Mouse (Mus musculus): ENCODE results near the gene Gm42906. TPM values are rescaled to one million over a fixed set of nuclear protein-coding genes. Genes with fewer than 3 reads are reported as not detected.

Gene Gm42906
- polyA plus RNA-seq, 1 experiment: not detected

DNA sequence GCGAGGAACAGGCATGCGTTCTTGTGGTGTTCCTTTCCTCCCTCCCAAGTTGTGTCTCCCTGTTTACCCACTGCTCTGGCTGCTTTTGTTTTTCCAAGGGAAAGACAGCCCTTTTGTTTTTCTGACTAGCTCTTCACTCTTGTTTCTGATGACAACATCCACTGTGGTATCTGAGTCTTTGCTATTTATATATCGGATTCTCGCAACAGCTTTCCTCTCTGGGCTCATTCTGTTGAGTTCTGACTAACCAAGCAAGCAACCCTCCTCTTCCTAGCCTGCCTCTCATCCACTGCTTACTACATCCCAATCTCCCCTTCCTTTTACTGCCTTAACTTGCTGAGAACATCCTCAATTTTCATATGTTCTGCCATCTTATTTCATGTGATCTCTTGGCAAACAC is 353.7 kb downstream of the Gm42906 start:
- no peak for DNase-seq (ENCODE audit: low read depth)
- TF ChIP-seq CTCF (IDR thresholded peaks at IDR 0.05; ENCODE audit: borderline replicate concordance, extremely low read depth, insufficient read depth, insufficient read length) (no peak), POLR2A (IDR thresholded peaks at IDR 0.05; ENCODE audit: borderline replicate concordance, extremely low read depth, insufficient read depth, insufficient read length, poor library complexity, severe bottlenecking) (no peak)

DNA sequence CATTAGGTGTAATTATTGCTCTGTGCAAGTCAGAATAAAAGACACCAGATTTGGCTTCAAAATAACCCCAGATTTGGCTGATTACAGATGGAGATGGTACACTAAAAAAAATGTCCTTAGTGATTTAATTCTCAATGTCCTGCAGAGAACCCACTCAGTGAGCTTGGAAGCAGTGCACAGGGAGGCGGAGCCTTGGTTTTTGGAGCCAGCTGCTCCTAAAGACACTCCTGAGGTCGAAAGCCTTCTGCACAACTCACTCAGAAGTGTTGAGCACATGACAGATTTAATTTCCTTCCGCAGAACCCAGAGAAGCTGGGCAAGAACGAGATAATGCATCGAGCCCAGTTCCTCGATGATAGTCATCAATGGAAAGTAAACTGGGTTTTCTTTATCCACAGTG is 356.5 kb downstream of the Gm42906 start:
- no peak for DNase-seq (ENCODE audit: low read depth)
- no peak for TF ChIP-seq POLR2A (IDR thresholded peaks at IDR 0.05; ENCODE audit: borderline replicate concordance, extremely low read depth, insufficient read depth, insufficient read length, poor library complexity, severe bottlenecking)
- no peak for TF ChIP-seq CTCF (IDR thresholded peaks at IDR 0.05; ENCODE audit: borderline replicate concordance, extremely low read depth, insufficient read depth, insufficient read length)

DNA sequence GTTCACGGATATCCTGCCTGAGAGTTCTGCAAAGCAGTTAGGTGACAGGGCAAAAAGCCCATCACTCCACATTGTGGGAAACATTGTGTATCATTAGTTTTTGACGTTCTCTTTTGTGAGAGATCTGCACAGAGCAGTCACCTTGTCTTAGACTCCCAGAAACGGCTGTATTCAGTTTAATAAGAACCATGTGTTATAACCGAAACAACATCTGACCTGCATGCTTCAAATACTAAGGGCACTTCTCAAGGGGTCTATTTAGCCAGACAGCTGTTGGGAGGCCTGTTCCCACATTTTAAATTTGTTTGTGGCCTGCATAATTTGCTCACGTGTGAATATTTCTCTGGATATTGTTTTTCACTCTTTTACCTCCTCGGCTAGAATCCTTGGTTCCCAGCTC is 357.1 kb downstream of the Gm42906 start:
- TF ChIP-seq CTCF (IDR thresholded peaks at IDR 0.05; ENCODE audit: borderline replicate concordance, extremely low read depth, insufficient read depth, insufficient read length): no peak
- no peak for DNase-seq (ENCODE audit: low read depth)

DNA sequence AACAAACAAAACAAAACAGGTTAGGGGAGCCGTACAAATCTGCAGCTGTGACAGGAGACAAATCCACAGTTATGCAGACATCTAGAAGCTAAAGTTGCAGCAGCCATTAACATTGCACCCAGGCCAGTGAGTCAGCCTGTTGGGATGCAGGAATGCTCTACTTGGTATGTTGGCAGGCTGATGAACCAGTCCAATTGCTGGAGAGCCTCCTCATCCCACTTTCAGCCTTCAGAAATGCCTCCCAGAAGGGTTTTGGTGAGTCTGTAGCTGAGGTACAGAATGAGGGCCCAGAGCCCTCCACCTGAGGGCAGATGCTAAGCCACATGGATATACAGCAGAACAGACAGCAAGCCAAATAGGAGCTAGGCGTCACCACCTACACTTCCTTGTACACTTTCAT is 358.4 kb downstream of the Gm42906 start:
- TF ChIP-seq POLR2A (IDR thresholded peaks at IDR 0.05; ENCODE audit: borderline replicate concordance, extremely low read depth, insufficient read depth, insufficient read length, poor library complexity, severe bottlenecking) (no peak), CTCF (IDR thresholded peaks at IDR 0.05; ENCODE audit: borderline replicate concordance, extremely low read depth, insufficient read depth, insufficient read length) (no peak)
- DNase-seq (ENCODE audit: low read depth): no peak

DNA sequence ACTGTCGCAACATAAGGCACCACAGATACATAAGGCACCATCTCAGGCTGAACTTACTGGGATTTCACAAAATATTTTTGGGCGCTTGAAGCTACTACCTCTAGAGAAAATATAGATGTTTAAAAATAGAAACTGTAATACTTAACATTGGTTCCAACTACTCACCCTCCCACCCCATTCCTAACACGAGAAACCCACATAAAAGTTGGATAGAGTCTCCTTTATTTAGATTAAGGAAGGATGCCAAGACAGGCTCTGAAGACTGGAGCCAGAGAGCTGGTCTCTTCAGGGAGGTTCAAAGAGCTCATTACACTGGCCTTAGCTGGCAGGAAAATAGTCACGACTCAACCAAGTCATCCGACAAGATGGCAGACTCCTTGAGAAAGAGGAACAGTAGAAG is 361.9 kb downstream of the Gm42906 start:
- DNase-seq (ENCODE audit: low read depth): no peak

DNA sequence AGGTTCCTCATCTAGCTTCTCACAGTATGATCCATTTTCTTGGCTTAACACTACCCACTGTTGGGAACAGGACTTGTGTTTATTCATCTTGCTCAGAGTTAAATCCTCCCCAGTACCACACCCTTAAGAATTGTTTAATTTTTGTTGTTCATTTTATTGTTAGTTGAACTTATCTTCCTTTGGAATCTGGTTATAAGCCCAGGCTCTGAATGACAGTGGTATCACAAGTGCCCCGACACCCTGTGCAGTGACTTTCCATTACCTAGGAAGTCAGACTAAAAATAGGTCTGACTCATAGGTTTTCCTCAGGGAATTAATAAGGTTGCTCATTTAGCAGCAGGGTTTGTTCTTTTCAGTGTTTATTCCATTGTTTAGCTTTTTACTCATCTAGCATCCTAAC is 362.7 kb downstream of the Gm42906 start:
- no peak for DNase-seq (ENCODE audit: low read depth)
- no peak for TF ChIP-seq POLR2A (IDR thresholded peaks at IDR 0.05; ENCODE audit: borderline replicate concordance, extremely low read depth, insufficient read depth, insufficient read length, poor library complexity, severe bottlenecking)
- TF ChIP-seq CTCF (IDR thresholded peaks at IDR 0.05; ENCODE audit: borderline replicate concordance, extremely low read depth, insufficient read depth, insufficient read length): no peak

More for the DNA sequence above, 361.9 kb downstream of the Gm42906 start:
- TF ChIP-seq POLR2A (IDR thresholded peaks at IDR 0.05; ENCODE audit: borderline replicate concordance, extremely low read depth, insufficient read depth, insufficient read length, poor library complexity, severe bottlenecking) (no peak), CTCF (IDR thresholded peaks at IDR 0.05; ENCODE audit: borderline replicate concordance, extremely low read depth, insufficient read depth, insufficient read length) (no peak)

DNA sequence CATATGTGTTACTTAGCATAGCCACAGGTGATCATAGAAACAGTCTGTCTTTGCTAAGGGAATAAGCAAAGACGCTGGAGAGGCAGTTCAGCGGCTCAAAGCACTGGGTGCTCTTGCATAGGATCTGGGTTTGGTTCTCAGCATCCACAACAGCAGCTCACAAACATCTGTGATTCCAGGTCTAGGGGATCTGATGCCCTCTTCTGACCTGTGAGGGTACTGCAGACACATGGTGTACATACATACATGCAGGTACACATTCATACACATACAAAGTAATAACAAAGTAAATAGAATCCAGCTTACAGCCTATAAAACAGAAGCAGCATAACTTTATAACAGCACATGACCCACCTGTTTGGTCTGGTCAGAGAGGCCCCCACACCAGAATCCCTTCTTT is 366.0 kb downstream of the Gm42906 start:
- no peak for DNase-seq (ENCODE audit: low read depth)
- TF ChIP-seq CTCF (IDR thresholded peaks at IDR 0.05; ENCODE audit: borderline replicate concordance, extremely low read depth, insufficient read depth, insufficient read length) (0 out of 2 replicates have a peak, but pooled peaks have one; percentile 2), POLR2A (IDR thresholded peaks at IDR 0.05; ENCODE audit: borderline replicate concordance, extremely low read depth, insufficient read depth, insufficient read length, poor library complexity, severe bottlenecking) (no peak)

DNA sequence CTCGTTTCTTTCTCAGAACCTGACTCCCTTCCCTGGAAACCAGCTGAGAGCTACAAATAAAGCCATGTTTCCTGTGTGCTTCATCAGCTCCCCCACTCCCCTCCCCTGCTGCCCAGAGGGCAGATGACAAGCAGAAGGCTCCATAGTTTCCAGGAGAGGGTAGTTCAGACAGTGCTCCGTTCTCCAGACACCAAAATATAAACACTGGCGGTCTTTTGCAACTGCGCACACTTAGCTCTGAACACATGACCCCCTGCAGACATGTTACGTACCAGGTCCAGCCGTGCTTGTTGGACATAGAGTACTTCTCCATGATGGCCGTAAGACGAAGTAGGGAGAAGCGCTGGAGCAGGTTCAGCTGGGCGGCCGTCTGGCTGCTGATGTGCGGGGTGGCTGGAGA is 367.5 kb downstream of the Gm42906 start:
- peak; percentile 48 for DNase-seq (ENCODE audit: low read depth)
- no peak for TF ChIP-seq POLR2A (IDR thresholded peaks at IDR 0.05; ENCODE audit: borderline replicate concordance, extremely low read depth, insufficient read depth, insufficient read length, poor library complexity, severe bottlenecking)
- no peak for TF ChIP-seq CTCF (IDR thresholded peaks at IDR 0.05; ENCODE audit: borderline replicate concordance, extremely low read depth, insufficient read depth, insufficient read length)

DNA sequence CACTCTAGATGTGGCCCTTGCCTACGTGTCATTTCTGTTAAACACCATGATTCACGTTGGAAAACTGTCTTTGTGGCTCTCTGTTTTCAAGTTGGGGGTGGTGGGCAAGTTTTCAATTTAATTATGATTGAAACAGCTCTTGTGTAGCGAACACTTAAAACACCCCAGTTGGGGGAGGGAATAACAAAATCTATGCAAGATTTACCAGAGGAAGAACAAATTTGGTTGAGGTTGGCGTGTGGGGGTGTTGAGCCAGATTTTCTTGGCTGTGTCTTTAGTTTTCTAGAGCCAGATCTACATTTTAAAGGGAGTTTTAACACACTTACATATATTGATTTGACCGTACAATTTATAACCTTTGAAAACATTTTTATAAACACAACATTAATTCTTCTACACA is 368.2 kb downstream of the Gm42906 start:
- no peak for DNase-seq (ENCODE audit: low read depth)
- TF ChIP-seq POLR2A (IDR thresholded peaks at IDR 0.05; ENCODE audit: borderline replicate concordance, extremely low read depth, insufficient read depth, insufficient read length, poor library complexity, severe bottlenecking) (no peak), CTCF (IDR thresholded peaks at IDR 0.05; ENCODE audit: borderline replicate concordance, extremely low read depth, insufficient read depth, insufficient read length) (no peak)

DNA sequence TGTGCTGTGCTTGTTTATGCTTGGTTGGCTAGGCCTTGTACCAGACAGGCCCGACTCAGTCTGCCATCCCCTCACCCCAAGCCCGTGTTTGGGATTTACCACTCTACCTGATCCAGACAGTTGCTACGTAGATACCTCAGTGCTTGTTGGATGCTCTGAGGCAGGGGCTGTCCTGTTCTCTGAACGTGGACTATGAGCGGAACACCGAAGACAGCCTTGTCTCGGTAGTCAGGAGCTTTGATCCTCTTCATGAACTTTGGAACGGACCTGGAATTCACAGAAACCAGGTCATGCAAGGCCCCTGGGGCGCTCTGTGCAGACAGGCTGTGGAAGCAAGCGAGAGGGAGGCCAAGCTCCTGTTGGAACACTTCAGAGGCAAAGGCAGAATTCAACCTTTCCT is 368.6 kb downstream of the Gm42906 start:
- no peak for TF ChIP-seq POLR2A (IDR thresholded peaks at IDR 0.05; ENCODE audit: borderline replicate concordance, extremely low read depth, insufficient read depth, insufficient read length, poor library complexity, severe bottlenecking)
- no peak for TF ChIP-seq CTCF (IDR thresholded peaks at IDR 0.05; ENCODE audit: borderline replicate concordance, extremely low read depth, insufficient read depth, insufficient read length)
- no peak for DNase-seq (ENCODE audit: low read depth)

DNA sequence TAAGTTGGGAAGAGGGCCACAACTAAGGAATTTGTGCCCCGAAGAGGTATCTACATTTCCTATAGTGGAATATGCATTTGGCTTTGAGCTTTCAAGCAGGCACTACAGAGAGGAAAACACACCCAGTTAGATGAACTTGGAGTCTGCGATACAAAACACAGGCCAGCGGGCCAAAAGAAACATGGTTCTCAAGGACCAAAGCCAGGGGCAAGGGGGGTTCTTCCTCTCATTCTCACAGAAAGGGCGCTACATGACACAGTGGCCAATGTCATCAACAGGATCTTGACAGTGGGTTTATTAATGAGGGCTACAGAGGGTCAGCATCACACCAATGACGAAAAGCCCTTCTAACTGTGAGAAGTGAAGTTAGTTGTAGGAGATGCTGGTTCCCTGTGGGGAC is 370.2 kb downstream of the Gm42906 start:
- no peak for DNase-seq (ENCODE audit: low read depth)
- no peak for TF ChIP-seq POLR2A (IDR thresholded peaks at IDR 0.05; ENCODE audit: borderline replicate concordance, extremely low read depth, insufficient read depth, insufficient read length, poor library complexity, severe bottlenecking)

DNA sequence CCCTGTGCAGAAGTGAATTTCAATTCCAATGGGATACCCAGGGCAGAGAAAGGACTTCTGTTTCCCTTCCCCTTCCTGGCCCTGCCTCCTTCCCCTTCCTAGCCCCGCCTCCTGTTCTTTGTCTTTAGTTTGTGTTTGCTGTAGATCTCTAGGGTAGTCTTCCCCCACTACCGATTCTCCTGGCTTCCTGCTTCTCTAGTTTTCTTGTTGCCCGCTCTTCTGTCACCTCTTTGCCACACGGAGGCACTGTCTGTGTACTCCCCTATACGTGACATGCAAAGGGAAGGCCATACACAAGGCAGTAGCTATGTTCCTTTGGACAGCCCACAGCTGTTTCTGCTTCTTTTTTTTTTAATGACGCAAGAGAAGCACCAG is 371.1 kb downstream of the Gm42906 start:
- peak; percentile 18 for DNase-seq (ENCODE audit: low read depth)
- TF ChIP-seq POLR2A (IDR thresholded peaks at IDR 0.05; ENCODE audit: borderline replicate concordance, extremely low read depth, insufficient read depth, insufficient read length, poor library complexity, severe bottlenecking) (no peak), CTCF (IDR thresholded peaks at IDR 0.05; ENCODE audit: borderline replicate concordance, extremely low read depth, insufficient read depth, insufficient read length) (no peak)

All from brain, embryonic 14.5 days (tissue).